Mouse (Mus musculus): ENCODE data around the gene Ddx42. TPM values are rescaled to one million over a fixed set of nuclear protein-coding genes. Genes with fewer than 3 reads are reported as not detected.
"Not testable (repeated sequence)": the region's sequence is repeated elsewhere in the genome, so short reads cannot be mapped to it uniquely, and the experiment has no call there.

The Ddx42 gene
- total RNA-seq (2015) (28.6 and 30.3 TPM in 2 replicates), total RNA-seq (2017) (51.7 and 62.6 TPM in 2 replicates)

DNA sequence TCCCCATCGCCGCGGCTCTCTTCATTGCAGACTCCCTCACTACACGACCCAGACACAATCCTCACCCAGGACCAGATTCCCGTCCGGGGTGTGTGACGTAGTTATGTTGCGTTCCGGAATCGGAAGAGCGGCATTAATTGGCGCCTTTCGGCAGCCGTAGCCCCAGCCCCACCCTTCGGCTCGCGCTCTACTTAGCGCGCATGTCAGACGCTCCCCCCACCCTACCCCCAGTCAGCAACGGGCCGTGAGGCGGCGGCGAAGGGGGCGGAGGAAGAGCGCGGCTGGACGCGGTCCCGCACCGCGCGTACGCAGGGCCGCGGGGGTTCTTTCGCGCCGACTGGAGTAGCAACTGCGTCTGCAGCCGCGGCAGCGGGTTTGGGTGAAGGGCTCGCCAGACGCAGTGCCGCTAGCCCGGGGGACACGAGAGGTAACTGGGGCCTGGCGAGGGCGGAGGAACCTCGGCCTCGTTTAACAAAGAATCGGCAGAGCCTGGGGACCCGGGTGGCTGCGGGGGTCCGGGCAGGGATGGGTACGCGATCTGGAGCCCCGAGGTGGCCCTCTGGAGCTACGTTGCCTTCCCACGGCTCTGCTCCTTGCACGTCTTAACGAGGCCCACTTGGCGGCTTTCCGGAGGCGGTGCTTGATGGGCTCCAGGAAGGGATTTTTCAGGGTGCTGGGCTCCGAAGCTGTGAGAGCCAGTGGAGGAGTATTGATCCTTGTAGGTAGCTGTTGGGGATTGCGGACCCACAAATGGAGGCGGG, at the start of gene Ddx42:
Ddx42 (plus strand) TSS at position 197 of the 761 bp plus-strand sequence.
- ATAC-seq (ENCODE audit: poor library complexity, severe bottlenecking) = peak; percentile 79

DNA sequence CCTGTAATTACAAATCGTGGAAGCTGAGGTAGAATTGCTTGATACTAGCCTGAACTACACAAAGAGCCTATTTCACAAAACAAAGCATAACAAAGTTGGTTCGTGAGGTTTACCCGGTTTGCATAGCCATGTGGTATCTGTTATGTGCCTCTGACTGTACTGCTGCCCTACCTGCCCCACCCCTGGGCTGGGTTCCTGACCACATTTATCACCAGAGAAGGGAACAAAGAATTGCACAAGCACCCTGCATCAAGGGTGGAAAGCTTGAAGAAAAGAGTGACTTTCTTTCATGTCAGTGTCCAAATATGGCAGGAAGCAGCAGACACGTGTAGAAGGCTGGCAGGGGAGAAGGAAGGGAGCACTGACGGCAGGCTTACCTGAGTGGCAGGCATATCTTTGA, 49.3 kb upstream of the Ddx42 start:
- peak; percentile 89 for ATAC-seq (ENCODE audit: poor library complexity, severe bottlenecking)

DNA sequence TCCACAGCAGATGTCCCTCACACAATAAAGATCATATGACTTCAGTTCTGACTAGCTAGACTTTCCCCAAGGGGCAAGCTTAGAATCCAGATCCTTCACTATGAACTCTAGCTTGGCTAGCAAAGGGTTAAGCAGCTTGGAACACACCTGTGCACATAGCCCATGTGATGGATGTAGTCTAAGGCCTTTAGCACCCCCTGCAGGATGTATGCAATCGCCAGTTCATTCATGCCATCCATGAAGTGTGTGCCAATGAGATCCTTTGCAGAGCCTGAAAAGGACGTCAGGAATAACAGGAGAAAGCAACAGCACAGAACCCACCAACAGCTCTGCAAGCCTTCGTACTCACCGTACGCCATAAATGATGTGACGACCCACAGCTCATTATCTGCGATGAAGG, 45.9 kb upstream of the Ddx42 start:
- ATAC-seq (ENCODE audit: poor library complexity, severe bottlenecking) = peak; percentile 28; the same call in 1 of the 2 replicates

DNA sequence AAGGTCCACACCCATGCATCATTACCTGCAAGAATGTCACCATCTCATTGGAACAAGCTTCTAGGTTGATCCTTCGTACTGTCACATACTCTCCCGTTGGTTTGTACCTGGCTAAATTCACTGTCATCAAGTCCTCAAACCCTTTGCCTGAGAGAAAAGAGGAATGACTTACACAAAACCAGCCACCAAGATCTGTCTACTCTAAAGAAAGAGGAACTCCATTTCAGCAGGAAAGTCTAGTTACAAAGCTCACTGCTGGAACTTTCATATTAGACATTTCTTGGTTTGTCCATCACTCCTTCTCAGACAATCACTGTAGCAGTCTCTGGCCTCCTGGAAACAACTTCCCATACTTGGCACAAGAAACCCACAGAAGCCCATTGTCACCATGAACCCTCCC, 43.5 kb upstream of the Ddx42 start:
- ATAC-seq (ENCODE audit: poor library complexity, severe bottlenecking) = peak; percentile 68

DNA sequence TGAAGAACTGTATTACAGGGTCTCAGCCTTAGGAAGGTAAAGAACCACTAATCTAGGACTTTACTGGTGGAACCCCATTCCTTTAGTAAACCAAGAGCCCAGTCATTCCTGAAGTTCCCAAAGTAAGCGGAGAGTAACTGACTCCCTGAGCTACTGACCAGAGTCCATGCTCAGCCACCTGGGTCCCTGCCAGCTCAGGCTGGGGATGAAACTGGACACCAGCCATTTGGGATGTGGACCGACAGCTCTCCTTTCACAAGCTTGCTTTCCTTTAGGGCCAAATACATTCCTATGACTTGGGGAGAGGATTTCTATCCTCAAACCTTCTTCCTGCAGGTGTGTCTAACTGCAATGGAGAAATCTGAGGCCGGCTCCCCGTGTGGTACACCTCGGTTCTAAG, 42.4 kb upstream of the Ddx42 start:
- no peak for ATAC-seq (ENCODE audit: poor library complexity, severe bottlenecking)

DNA sequence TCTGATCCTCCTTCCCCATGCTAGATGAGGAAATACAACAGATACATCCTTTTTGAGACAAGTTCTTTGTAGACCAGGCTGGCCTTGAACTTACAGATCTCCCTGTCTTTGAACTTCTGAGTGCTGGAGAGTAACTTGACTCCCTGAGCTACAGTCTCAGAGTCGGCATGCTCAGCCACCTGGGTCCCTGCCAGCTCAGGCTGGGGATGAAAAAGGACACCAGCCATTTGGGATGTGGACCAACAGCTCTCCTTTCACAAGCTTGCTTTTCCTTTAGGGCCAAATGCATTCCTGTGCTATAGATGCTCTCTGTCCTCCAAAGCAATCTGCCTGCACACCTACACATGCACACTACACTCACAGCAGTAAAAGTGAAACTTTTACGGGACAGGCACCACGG, 41.6 kb upstream of the Ddx42 start:
- no peak for ATAC-seq (ENCODE audit: poor library complexity, severe bottlenecking)

DNA sequence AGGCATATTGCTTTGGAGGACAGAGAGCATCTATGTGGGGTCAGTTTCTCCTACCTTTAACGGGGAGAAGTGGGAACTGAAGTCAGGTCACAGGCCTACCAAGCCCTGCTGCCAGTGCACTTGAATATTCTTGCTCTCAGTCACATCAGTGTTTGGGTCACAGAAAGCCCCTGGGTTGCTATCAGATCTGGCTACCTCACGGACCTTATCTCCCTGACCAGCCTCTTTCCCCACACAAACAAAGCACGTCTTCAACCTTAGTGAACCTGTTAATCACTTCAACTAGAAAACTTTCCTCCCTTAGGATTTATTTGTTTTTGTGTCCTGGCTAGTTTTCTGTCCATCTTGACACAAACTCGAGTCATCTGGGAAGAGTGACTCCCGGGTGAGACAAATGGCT, 40.4 kb upstream of the Ddx42 start:
- ATAC-seq (ENCODE audit: poor library complexity, severe bottlenecking) = no peak

DNA sequence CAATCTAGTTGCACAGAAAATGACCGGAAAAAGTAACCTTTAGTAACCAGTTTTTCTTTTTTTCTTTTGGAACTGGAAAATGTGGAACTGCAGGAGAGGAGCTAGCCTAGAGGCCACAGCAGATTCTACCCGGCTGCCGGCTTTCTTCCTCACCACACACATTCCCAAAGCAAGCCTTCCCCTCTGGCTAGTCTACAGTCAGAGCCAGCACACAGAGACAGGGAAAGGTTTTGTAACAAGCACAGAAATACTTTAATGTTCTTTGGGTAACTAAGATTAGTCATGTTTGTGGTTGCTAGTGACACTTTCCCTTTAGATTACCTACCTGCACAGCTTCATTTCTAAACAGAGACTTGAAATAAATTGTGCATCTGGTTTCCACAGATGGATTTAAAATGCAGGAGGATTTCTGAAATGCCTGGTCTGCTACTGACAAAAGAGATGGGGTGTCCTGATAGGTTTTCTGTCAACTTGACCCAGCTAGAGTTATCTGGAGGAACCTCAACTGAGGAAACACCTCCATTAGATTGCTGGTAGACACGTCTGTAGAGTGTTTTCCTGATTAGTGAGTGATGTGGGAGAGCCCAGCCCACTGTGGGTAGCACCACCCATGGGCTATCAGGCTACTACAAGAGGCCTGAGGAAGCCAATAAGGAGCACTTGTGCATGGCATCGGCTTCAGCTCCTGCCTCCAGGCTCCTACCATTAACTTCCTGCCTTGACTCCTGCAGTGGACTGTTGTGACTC, 38.5 kb upstream of the Ddx42 start:
- peak; percentile 24; the same call in 1 of the 2 replicates for ATAC-seq (ENCODE audit: poor library complexity, severe bottlenecking)

DNA sequence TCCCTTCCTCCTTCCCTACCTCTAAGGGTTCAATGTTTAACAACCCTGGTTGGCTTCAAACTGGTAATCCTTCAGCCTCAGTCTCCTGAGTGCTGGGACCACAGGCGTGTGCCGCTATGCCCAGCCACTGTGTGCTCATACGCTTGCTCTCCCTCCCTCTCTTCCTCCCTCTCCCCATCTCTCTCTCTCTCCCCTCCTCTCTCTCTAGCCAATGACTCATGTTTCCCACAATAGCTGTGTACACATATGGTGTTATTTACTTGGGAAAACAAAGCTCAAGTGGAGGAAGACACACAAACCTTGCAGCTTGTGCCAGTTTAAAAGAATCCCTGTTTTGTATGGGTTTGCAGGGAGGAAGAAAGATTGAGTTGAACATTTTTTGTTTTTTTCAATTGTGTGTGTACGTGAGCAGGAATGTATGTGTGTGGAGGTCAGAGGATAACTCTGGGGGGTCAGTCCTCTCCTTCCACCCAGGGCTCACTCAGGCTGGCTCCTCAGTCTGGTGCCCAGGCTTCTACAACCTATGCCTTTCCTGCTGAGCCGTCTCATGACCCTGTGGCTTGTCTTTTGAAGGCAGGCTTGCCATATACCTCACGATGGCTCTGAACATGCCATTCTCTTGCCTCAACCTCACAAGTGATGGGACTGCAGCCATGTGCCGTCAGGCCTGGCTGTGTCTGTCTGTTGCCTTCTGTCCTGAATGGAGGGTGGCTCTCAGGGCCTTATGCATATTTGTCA, 36.8 kb upstream of the Ddx42 start:
- no peak for ATAC-seq (ENCODE audit: poor library complexity, severe bottlenecking)

DNA sequence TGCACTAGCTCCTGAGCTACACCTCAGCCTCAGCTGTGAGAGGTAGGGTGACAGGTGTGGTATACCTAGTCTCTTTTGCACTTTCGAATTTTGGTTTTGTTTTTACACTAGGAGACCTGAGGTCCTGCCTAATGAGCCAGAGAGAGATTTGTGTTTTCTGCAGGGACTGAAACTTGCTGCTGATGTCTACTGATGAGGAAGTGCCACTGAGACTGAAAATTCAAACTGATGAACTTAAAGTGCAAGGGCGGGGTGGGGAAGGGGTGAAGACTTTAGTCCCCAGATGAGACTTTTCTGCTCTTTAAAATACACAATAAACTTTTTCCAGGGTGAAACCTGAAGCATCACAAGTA, 36.3 kb upstream of the Ddx42 start:
- no peak for ATAC-seq (ENCODE audit: poor library complexity, severe bottlenecking)

DNA sequence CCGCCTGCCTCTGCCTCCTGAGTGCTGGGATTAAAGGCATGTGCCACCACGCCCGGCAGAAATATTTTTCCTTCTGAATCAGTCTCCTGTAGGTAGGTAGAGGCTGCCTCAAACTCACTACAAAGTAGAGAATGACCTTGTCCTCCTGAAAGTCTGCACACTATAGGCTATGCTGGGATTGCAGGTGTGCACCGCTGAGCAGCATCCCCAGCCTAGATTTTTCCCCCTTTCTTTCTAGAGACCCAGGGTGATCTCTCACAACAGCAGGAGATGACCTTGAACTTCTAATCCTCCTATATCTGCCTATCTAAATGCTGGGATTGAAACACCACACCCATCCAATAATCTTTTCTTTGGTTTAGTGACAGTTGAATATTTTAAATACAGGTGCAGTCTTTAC, 29.4 kb upstream of the Ddx42 start:
- ATAC-seq (ENCODE audit: poor library complexity, severe bottlenecking) = no peak

DNA sequence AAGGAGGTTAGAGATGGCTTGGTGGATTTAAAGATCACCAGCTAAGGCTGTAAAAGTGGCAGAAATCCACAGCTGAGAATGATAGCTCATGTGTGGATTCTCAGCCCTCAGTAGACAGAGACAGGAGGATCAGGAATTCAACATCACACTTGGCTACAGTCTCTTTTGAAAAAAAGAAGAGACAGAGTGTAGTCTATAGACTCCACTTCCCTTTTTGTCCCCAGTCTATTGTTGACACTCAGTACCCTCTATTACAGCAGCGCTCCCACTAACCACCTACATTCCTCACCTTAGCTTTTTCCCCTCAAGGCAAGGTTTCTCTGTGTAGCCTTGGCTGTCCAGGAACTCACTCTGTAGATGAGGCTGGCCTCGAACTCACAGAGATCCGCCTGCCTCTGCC, 25.0 kb upstream of the Ddx42 start:
- no peak for ATAC-seq (ENCODE audit: poor library complexity, severe bottlenecking)

DNA sequence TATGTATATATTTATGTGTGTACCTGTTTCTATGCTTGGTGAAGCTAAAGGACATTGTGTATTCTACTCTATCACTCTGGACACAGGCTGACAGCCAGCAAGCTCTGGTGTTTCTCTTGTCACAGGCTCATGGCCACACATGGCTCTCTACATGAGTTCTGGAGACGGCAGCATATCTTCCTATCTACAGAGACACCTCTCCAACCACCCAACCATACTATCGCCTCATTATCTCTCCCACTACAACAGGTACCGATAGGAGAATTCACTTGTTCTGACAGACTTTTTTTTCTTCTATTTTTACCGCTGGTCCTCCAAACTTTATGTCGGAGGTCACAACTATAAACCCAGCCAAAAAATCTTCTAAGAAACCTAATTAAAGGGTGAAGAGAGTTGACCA, 24.5 kb upstream of the Ddx42 start:
- ATAC-seq (ENCODE audit: poor library complexity, severe bottlenecking) = no peak

DNA sequence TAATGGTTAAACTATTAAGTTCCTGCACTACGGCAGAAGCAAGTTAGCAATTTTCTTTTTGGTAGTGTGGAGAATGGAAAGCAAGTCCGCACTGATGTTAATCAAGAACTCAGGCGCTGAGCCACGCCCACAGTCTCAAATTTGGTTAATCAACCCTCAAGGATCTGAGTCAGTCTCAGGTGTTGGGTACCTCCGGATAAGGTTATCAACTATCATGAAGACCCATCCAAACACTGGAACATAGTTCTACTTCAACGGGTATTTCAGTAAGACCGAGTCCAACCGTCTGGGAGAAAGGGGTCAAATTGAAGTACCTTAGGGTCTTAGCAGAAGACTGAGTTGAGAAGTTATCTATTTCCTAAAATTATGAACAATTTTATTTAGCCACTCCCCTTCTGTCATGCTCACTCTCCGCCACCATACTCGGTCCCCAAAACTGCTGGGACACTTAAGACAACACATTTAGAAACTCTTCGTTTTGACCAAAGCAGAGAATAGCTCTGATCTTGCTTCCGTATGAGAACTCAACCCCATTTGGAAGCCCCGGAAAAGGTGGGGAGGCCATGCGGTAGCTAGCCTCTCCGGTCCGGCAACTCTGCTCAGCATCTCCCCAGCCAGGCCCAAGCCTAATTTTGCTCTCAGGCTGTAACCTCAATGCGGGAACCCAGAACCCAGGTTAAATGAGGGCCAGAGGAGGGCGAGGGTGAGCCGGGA, 23.9 kb upstream of the Ddx42 start:
- ATAC-seq (ENCODE audit: poor library complexity, severe bottlenecking) = peak; percentile 34

DNA sequence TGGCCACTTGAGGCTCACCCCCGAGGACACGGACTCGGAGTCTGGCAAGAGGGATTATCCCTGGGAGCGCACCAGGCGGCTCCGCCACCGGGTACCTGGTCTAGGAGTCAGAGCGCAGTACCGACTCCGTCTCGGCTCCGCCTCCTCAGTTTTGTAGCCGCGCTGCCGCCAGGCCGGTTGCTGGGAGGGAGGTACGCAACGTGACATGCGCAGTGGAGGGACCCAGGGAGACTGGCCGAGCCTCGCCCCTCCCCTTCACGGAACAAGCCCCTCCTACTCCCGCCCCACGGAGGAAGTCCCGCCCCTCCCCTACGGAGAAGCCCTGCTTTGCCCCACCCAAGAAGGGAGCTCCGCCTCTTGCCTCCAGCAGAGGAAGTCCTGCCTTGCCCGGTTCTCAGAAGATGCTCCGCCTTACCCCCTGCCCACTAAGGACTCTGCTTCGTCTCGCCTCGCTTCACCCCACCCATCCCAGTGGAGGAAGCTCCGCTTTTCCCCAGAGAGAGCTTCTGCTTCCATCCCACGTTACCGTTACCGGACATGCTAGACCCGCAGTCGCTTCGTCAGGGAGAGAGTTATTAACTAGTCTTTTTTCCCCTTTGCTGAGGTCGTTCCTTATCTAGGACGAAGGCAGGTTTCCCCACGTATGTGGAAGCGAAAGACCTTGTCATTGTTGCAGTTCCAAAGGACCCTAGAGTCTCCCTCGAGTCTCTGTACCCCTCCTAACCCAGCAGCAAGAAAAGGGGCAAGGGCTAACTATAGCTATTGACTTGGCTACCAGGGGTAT, 23.2 kb upstream of the Ddx42 start:
- ATAC-seq (ENCODE audit: poor library complexity, severe bottlenecking) = peak; percentile 90

DNA sequence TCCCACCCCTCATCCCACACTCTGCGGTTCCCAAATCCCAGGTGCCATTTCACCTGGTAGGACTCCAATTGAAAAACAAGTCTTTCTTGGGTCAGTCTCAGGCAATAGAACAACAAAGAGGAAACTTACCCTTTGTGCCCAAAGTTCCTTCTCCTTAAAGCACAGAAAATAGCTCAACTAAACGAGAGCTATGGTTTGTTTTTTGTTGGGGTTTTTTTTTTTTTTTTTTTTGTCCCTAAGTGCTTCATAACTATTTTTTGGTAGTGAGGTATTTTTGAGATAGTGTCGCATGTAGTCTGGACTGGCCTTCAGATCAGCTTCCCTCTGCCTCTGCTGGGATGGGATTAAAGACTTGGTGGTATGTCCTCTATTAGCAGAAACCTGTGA, 22.6 kb upstream of the Ddx42 start:
- no peak for ATAC-seq (ENCODE audit: poor library complexity, severe bottlenecking)

DNA sequence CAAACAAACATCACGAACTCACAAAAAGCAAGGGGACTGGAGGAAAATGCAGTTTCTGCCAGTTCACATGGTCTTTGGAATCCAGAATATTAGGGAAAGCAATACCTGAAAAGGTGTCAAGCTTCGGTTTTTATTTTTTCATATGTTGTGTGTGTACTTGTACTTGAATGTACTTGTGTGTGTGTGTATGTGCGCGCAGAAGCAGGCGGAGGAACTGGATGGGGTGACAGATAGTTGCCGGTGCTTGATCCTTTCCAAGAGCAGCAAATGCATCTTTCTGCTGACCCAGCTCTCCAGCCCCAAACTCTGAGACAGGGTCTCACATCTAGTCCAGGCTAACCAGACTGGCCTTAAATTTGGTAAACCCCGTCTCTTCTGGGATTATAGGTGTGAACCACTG, 21.8 kb upstream of the Ddx42 start:
- ATAC-seq (ENCODE audit: poor library complexity, severe bottlenecking) = no peak

DNA sequence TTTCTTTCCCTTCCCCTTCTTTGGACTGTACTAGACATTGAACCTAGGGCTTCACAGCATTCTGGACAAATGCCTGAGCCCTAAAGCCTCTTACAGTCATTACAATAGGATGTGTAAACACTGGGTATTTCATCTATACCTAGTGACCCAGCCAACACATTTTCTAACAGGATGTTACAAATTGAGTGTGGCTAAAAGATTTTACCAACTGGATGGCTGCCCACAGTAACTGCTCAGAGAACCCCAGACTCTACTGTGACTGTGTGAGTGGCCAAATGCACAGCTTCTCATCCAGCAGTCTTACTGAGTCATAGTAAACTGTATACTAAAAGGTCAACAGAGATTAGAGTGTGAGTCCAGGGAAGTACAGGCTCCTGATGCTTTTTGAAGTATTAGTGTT, 21.4 kb upstream of the Ddx42 start:
- ATAC-seq (ENCODE audit: poor library complexity, severe bottlenecking) = no peak

DNA sequence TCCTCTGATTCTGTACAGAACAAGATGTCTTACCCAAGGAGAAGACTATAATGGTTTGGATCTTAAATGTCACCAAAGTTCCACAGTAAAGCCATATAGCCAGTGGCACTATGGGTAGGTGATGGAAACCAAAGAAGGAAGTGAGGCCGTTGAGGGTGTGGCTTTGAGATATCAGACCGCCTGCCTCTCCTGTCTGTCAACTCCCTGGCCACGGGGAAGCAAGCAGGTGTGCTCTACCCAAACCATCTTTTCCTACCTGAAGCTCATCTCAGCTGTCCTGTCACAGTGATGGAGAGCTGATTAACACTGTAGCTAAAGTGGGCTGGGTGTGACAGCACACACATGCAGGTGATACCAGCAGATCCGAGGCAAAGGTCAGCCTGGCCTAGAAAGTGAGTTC, 18.4 kb upstream of the Ddx42 start:
- no peak for ATAC-seq (ENCODE audit: poor library complexity, severe bottlenecking)

DNA sequence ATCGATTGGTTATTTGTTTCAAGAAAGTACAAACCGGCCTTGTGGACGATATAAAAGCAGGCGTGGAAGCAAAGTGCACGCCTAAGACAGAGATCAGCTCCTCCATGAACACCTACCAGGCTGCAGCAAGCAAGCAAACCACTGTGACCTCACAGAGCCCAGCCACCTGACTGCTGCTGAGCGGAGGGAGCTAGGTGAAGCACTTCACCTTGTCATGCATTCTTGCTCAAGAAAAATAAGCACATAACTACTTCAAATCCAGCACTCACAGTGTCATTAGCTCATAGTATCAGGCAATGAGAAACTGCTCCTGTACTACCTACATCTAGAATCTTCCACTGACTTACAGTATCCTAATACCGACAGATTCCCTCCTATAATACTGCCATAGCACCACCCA, 16.7 kb upstream of the Ddx42 start:
- not testable (repeated sequence) for ATAC-seq (ENCODE audit: poor library complexity, severe bottlenecking)
